ENCODE assay signal across 8 mouse cellular contexts in genomic region chr7:28919815-28920214, GRCm38 (mm10). TPM values are rescaled to one million over a fixed set of nuclear protein-coding genes. Genes with fewer than 3 reads are reported as not detected.
DNase-seq lines count a peak whose midpoint lies in the region; ATAC-seq and TF ChIP-seq lines count a peak whose summit lies in the region.

No protein-coding gene starts in this region.

- peak; percentile 31 for DNase-seq in CH12.LX (ENCODE audit: extremely low read depth)
- peak; percentile 84 to 86 for DNase-seq in adrenal gland, adult (ENCODE audit: inconsistent age in 2 of 2, low spot score in 1 of 2)
- DNase-seq in embryonic facial prominence, embryonic 10.5 days (ENCODE audit: low spot score): peak; percentile 52
- DNase-seq in heart, embryonic 10.5 days (ENCODE audit: low spot score): peak; percentile 88
- peak; percentile 81 for DNase-seq in kidney, adult 9 months
- DNase-seq in T-cell, adult 2 months (ENCODE audit: low spot score): no peak

- no peak; the same call in none of the 2 replicates for TF ChIP-seq RAD21 in CH12.LX (IDR thresholded peaks at IDR 0.05; ENCODE audit: low read depth, low read length)

- H3K27me3 ChIP-seq in CH12.LX (replicated peaks): no peaks in the 10 kb centered on the region
- no peaks in the 10 kb centered on the region for H3K27me3 ChIP-seq in embryonic facial prominence, embryonic 10.5 days (replicated peaks; ENCODE audit: low read depth, poor library complexity, severe bottlenecking)
- H3K27me3 ChIP-seq in heart, embryonic 10.5 days (ENCODE audit: insufficient read depth, poor library complexity, severe bottlenecking): no peaks in the 10 kb centered on the region
- no peaks in the 10 kb centered on the region; the same call in 1 of the 2 replicates for H3K27me3 ChIP-seq in lung, embryonic 16.5 days (ENCODE audit: control insufficient read depth, insufficient read depth, low read depth, low read length)
- no peaks in the 10 kb centered on the region for H3K27me3 ChIP-seq in stomach, embryonic 15.5 days (replicated peaks)

- H3K79me2 ChIP-seq in CH12.LX (replicated peaks; ENCODE audit: control insufficient read depth, extremely low read depth, insufficient read depth, poor library complexity, severe bottlenecking): peaks cover 2% of the 10 kb centered on the region; the same call in 1 of the 2 replicates

- H3K4me1 ChIP-seq in CH12.LX (ENCODE audit: control insufficient read depth in 1 of 2, insufficient read depth in 2 of 2): peaks cover 2 to 46% of the 10 kb centered on the region in 2 experiments; a peak in 3 of 4 replicates
- peaks cover 66% of the 10 kb centered on the region for H3K4me1 ChIP-seq in embryonic facial prominence, embryonic 10.5 days
- H3K4me1 ChIP-seq in heart, embryonic 10.5 days: peaks cover 69% of the 10 kb centered on the region
- peaks cover 67% of the 10 kb centered on the region for H3K4me1 ChIP-seq in lung, embryonic 16.5 days (replicated peaks; ENCODE audit: control insufficient read depth, insufficient read depth, low read length)
- peaks cover 67% of the 10 kb centered on the region for H3K4me1 ChIP-seq in stomach, embryonic 15.5 days

- H3K36me3 ChIP-seq in CH12.LX (replicated peaks in 1 of 2; ENCODE audit: control insufficient read depth in 1 of 2, insufficient read depth in 1 of 2, low read length in 1 of 2): peaks cover 41 to 94% of the 10 kb centered on the region in 2 experiments
- peaks cover 71% of the 10 kb centered on the region for H3K36me3 ChIP-seq in embryonic facial prominence, embryonic 10.5 days (replicated peaks)
- H3K36me3 ChIP-seq in heart, embryonic 10.5 days: peaks cover 48% of the 10 kb centered on the region
- H3K36me3 ChIP-seq in lung, embryonic 16.5 days (ENCODE audit: control insufficient read depth, insufficient read depth, low read length): peaks cover 21% of the 10 kb centered on the region
- H3K36me3 ChIP-seq in stomach, embryonic 15.5 days: peaks cover 18% of the 10 kb centered on the region

- WGBS in embryonic facial prominence, embryonic 10.5 days: 65% methylated on average over 6 of the region's 6 CpGs
- WGBS in heart, embryonic 10.5 days: 17% methylated on average over 6 of the region's 6 CpGs
- WGBS in lung, embryonic 16.5 days: 6% methylated on average over 6 of the region's 6 CpGs
- WGBS in stomach, embryonic 15.5 days: 13% methylated on average over 6 of the region's 6 CpGs

- in situ Hi-C loops in CH12.LX (cut with MboI; ENCODE audit: low pct_ligation_motif_present, low pct_unique_long_range_greater_than_20kb, low sequenced_read_pairs): no loop called here

- no peak for TF ChIP-seq POLR2A in CH12.LX (IDR thresholded peaks at IDR 0.05; ENCODE audit: low read depth, low read length)

- no peak for TF ChIP-seq CTCF in CH12.LX (conservative IDR thresholded peaks at IDR 0.05 in 1 of 2, IDR thresholded peaks at IDR 0.05 in 1 of 2; ENCODE audit: low read depth in 2 of 2, low read length in 2 of 2)

- H3K4me2 ChIP-seq in CH12.LX (ENCODE audit: insufficient read depth, low read depth, poor library complexity, severe bottlenecking): no peak overlapping the region
- H3K4me2 ChIP-seq in lung, embryonic 16.5 days (ENCODE audit: low read depth, low read length): no peak overlapping the region
- H3K4me2 ChIP-seq in stomach, embryonic 15.5 days: peak overlapping the region; percentile 12; the same call in 1 of the 2 replicates

- no peaks in the 10 kb centered on the region for H3K9me3 ChIP-seq in CH12.LX (replicated peaks; ENCODE audit: low read length)
- H3K9me3 ChIP-seq in embryonic facial prominence, embryonic 10.5 days: no peaks in the 10 kb centered on the region
- H3K9me3 ChIP-seq in heart, embryonic 10.5 days: no peaks in the 10 kb centered on the region
- H3K9me3 ChIP-seq in lung, embryonic 16.5 days (ENCODE audit: control insufficient read depth, low read length): no peaks in the 10 kb centered on the region
- H3K9me3 ChIP-seq in stomach, embryonic 15.5 days: no peaks in the 10 kb centered on the region

- H3K27ac ChIP-seq in CH12.LX (ENCODE audit: insufficient read depth, low read depth): no peak overlapping the region
- peak overlapping the region; percentile 78 for H3K27ac ChIP-seq in embryonic facial prominence, embryonic 10.5 days (replicated peaks)
- peak overlapping the region; percentile 88 for H3K27ac ChIP-seq in heart, embryonic 10.5 days
- H3K27ac ChIP-seq in lung, embryonic 16.5 days (ENCODE audit: low read length): peak overlapping the region; percentile 36
- H3K27ac ChIP-seq in stomach, embryonic 15.5 days: peak overlapping the region; percentile 87

- no peak overlapping the region for H3K4me3 ChIP-seq in CH12.LX (replicated peaks in 1 of 3; ENCODE audit: low read depth in 2 of 3, low read length in 2 of 3, poor library complexity in 1 of 3)
- H3K4me3 ChIP-seq in embryonic facial prominence, embryonic 10.5 days: peak overlapping the region; percentile 11; the same call in 1 of the 2 replicates
- H3K4me3 ChIP-seq in heart, embryonic 10.5 days: peak overlapping the region; percentile 27
- H3K4me3 ChIP-seq in lung, embryonic 16.5 days (ENCODE audit: low read length): no peak overlapping the region
- no peak overlapping the region for H3K4me3 ChIP-seq in stomach, embryonic 15.5 days (replicated peaks)

- dilution Hi-C loops in CH12.LX (cut with MboI; ENCODE audit: extremely low pct_ligation_motif_present, extremely low pct_unique_long_range_greater_than_20kb, low sequenced_read_pairs): no loop called here

- TF ChIP-seq EP300 in CH12.LX (IDR thresholded peaks at IDR 0.05; ENCODE audit: low read length): no peak

- ATAC-seq in lung, embryonic 16.5 days (ENCODE audit: low read depth): peak; percentile 52
- peak; percentile 42; the same call in 1 of the 2 replicates for ATAC-seq in stomach, embryonic 15.5 days (ENCODE audit: insufficient read depth, low FRiP score, low read depth)

- no peak overlapping the region for H3K9ac ChIP-seq in CH12.LX (ENCODE audit: insufficient read depth, low read depth)
- H3K9ac ChIP-seq in lung, embryonic 16.5 days (ENCODE audit: low read length): no peak overlapping the region
- no peak overlapping the region for H3K9ac ChIP-seq in stomach, embryonic 15.5 days

TF ChIP-seq in CH12.LX, 34 proteins besides CTCF, POLR2A, EP300 and RAD21:
- no peak for TF ChIP-seq NRF1 (IDR thresholded peaks at IDR 0.05; ENCODE audit: low read depth, low read length)
- no peak for TF ChIP-seq MAZ (IDR thresholded peaks at IDR 0.05; ENCODE audit: low read depth, low read length)
- no peak for TF ChIP-seq CHD1 (IDR thresholded peaks at IDR 0.05; ENCODE audit: low read depth, low read length)

RNA-seq across cellular contexts. Expression of gene Capn12, which starts 38.6 kb away (rescaled TPM):
- total RNA-seq in CH12.LX (2012; rRNA removed) (0.17 TPM in 2 replicates), CH12.LX (2014; rRNA removed) (not detected in 2 replicates)
- polyA plus RNA-seq in CH12.LX (2012; ENCODE audit: insufficient read length, low read depth): not detected in 2 replicates
- polyA plus RNA-seq in embryonic facial prominence, embryonic 10.5 days (2016; fragmentation: Nextera tagmentation; extraction: Ambion mirVana): 0.44 and 0.55 TPM in 2 replicates
- polyA plus RNA-seq in heart, embryonic 10.5 days (2016; fragmentation: Nextera tagmentation; extraction: Ambion mirVana): 0.20 and 0.34 TPM in 2 replicates
- polyA plus RNA-seq in lung, embryonic 16.5 days (2015; fragmentation: Nextera tagmentation; extraction: Ambion mirVana): 0.43 and 0.49 TPM in 2 replicates
- polyA plus RNA-seq in stomach, embryonic 15.5 days (2015; fragmentation: Nextera tagmentation; extraction: Ambion mirVana): 0.34 and 0.45 TPM in 2 replicates

RNA-seq across cellular contexts. Expression of gene Actn4, which starts 42.3 kb away (rescaled TPM):
- 62.9 and 63.4 TPM in 2 replicates for total RNA-seq in CH12.LX (2012; rRNA removed)
- total RNA-seq in CH12.LX (2014; rRNA removed): 45.9 and 56.9 TPM in 2 replicates
- 127 and 145 TPM in 2 replicates for polyA plus RNA-seq in CH12.LX (2012; ENCODE audit: insufficient read length, low read depth)
- 260 and 269 TPM in 2 replicates for polyA plus RNA-seq in embryonic facial prominence, embryonic 10.5 days (2016; fragmentation: Nextera tagmentation; extraction: Ambion mirVana)
- polyA plus RNA-seq in heart, embryonic 10.5 days (2016; fragmentation: Nextera tagmentation; extraction: Ambion mirVana): 319 and 371 TPM in 2 replicates
- polyA plus RNA-seq in lung, embryonic 16.5 days (2015; fragmentation: Nextera tagmentation; extraction: Ambion mirVana): 313 and 319 TPM in 2 replicates
- polyA plus RNA-seq in stomach, embryonic 15.5 days (2015; fragmentation: Nextera tagmentation; extraction: Ambion mirVana): 319 and 341 TPM in 2 replicates

RNA-seq across cellular contexts. Expression of gene Lgals7, which starts 56.2 kb away (rescaled TPM):
- not detected in 2 replicates for total RNA-seq in CH12.LX (2012; rRNA removed)
- not detected in 2 replicates for total RNA-seq in CH12.LX (2014; rRNA removed)
- polyA plus RNA-seq in CH12.LX (2012; ENCODE audit: insufficient read length, low read depth): not detected in 2 replicates
- polyA plus RNA-seq in embryonic facial prominence, embryonic 10.5 days (2016; fragmentation: Nextera tagmentation; extraction: Ambion mirVana): 0.63 and 1.9 TPM in 2 replicates
- 0.24 and 0.81 TPM in 2 replicates for polyA plus RNA-seq in heart, embryonic 10.5 days (2016; fragmentation: Nextera tagmentation; extraction: Ambion mirVana)
- 1.0 and 2.8 TPM in 2 replicates for polyA plus RNA-seq in lung, embryonic 16.5 days (2015; fragmentation: Nextera tagmentation; extraction: Ambion mirVana)
- 2.2 TPM in 2 replicates for polyA plus RNA-seq in stomach, embryonic 15.5 days (2015; fragmentation: Nextera tagmentation; extraction: Ambion mirVana)

Comparison
In these comparisons a context has a peak if more than half of its experiments do, and no peak if none do; other contexts are left out.
1. H3K4me3 ChIP-seq: peak in embryonic facial prominence, embryonic 10.5 days (single experiment) and heart, embryonic 10.5 days (single experiment); none in CH12.LX (0 of 3), lung, embryonic 16.5 days (single experiment) and stomach, embryonic 15.5 days (single experiment).